Mouse (Mus musculus) embryonic facial prominence, embryonic 15.5 days (tissue): ENCODE measurements around the gene Mrpl12. TPM values are rescaled to one million over a fixed set of nuclear protein-coding genes. Genes with fewer than 3 reads are reported as not detected.

Experiments used
- ATAC-seq: fragments of 200-750 bp; cut with Nextera tagmentation; 2 replicates; pipeline ENCODE4 v1.8.0; 2017; ENCODE audit warnings: low read depth, moderate TSS enrichment; ENCODE audit not compliant: insufficient number of reproducible peaks, low FRiP score, low TSS enrichment
- H3K27ac ChIP-seq: fragments of 300-500 bp; sonication (generic); replicated peaks from 2 replicates; pipeline ENCODE4 v1.5.1; 2015; ENCODE audit warnings: mild to moderate bottlenecking, inconsistent platforms
- H3K27me3 ChIP-seq: fragments of 300-500 bp; sonication (generic); 2 replicates; pipeline ENCODE4 v1.6.1; 2015; ENCODE audit warnings: inconsistent platforms
- H3K36me3 ChIP-seq: fragments of 300-500 bp; sonication (generic); 2 replicates; pipeline ENCODE4 v1.6.1; 2015; ENCODE audit warnings: mild to moderate bottlenecking, inconsistent platforms
- H3K4me1 ChIP-seq: fragments of 300-500 bp; sonication (generic); 2 replicates; pipeline ENCODE4 v1.6.1; 2015; ENCODE audit warnings: inconsistent platforms
- H3K4me2 ChIP-seq: fragments of 300-500 bp; sonication (generic); replicated peaks from 2 replicates; pipeline ENCODE4 v1.6.1; 2015; ENCODE audit warnings: mild to moderate bottlenecking, inconsistent platforms
- H3K4me3 ChIP-seq: fragments of 300-500 bp; sonication (generic); replicated peaks from 2 replicates; pipeline ENCODE4 v1.5.1; 2015; ENCODE audit warnings: mild to moderate bottlenecking, inconsistent platforms
- H3K9ac ChIP-seq: fragments of 300-500 bp; sonication (generic); 2 replicates; pipeline ENCODE4 v1.6.1; 2015; ENCODE audit warnings: inconsistent platforms
- H3K9me3 ChIP-seq: fragments of 300-500 bp; sonication (generic); replicated peaks from 2 replicates; pipeline ENCODE4 v1.6.1; 2016; ENCODE audit warnings: inconsistent platforms
- WGBS: fragments of 180-500 bp; shearing (Covaris S2); methylation state at CpG from one replicate; pipeline ENCODE4 v1.1.7; 2015; 5-methylcytosine and 5-hydroxymethylcytosine counted together
- polyA plus RNA-seq: library from polyadenylated mRNA; unstranded; fragments of >200 nt; fragmentation: Nextera tagmentation; extraction: Ambion mirVana; gene quantifications from 2 replicates; pipeline ENCODE4 v1.2.1, GENCODE M21; 2015

The Mrpl12 gene
- polyA plus RNA-seq, 1 experiment from 2014 or later, result 118 TPM

- Histone ChIP-seq H3K9ac (no peak overlapping the region), H3K4me1 (peaks cover 9% of the 10 kb centered on the region), H3K27me3 (peaks cover 36% of the 10 kb centered on the region), H3K27ac (no peak overlapping the region), H3K9me3 (no peaks in the 10 kb centered on the region), H3K4me2 (no peak overlapping the region), H3K4me3 (no peak overlapping the region), H3K36me3 (no peaks in the 10 kb centered on the region)
- ATAC-seq, result no peak
- 77% methylated on average over 2 of the region's 2 CpGs for WGBS
Observed at GRCm38 (mm10) chr11:120525959-120526358, 41.5 kb downstream of the Mrpl12 start.

- no peak for ATAC-seq
- peaks cover 11% of the 10 kb centered on the region for H3K4me1 ChIP-seq
- no peak overlapping the region for H3K4me3 ChIP-seq
- no peak overlapping the region for H3K4me2 ChIP-seq
- 73% methylated on average over 9 of the region's 9 CpGs for WGBS
- H3K36me3 ChIP-seq, result no peaks in the 10 kb centered on the region
- peaks cover 55% of the 10 kb centered on the region for H3K27me3 ChIP-seq
- H3K9me3 ChIP-seq, result no peaks in the 10 kb centered on the region
- H3K27ac ChIP-seq, result no peak overlapping the region
- no peak overlapping the region for H3K9ac ChIP-seq
Observed at GRCm38 (mm10) chr11:120527690-120528354, 43.4 kb downstream of the Mrpl12 start.

- H3K27ac ChIP-seq, result no peak overlapping the region
- WGBS, result 41% methylated on average over 4 of the region's 4 CpGs
- no peak for ATAC-seq
- H3K36me3 ChIP-seq, result no peaks in the 10 kb centered on the region
- H3K27me3 ChIP-seq, result peaks cover 64% of the 10 kb centered on the region
- H3K9me3 ChIP-seq, result no peaks in the 10 kb centered on the region
- H3K4me3 ChIP-seq, result no peak overlapping the region
- no peak overlapping the region for H3K4me2 ChIP-seq
- peaks cover 11% of the 10 kb centered on the region for H3K4me1 ChIP-seq
- no peak overlapping the region for H3K9ac ChIP-seq
Observed at GRCm38 (mm10) chr11:120528903-120529302, 44.5 kb downstream of the Mrpl12 start.

GRCm38 (mm10) chr11:120530085-120530964 lies 45.9 kb downstream of the Mrpl12 start, which contains the start of gene Gcgr:
Gene Gcgr (plus strand): TSS chr11:120530699.
- Histone ChIP-seq H3K4me1 (peaks cover 11% of the 10 kb centered on the region), H3K27ac (no peak within 1 kb of the TSS), H3K9ac (peak within 1 kb of the TSS; percentile 28; the same call in 1 of the 2 replicates), H3K4me3 (peak within 1 kb of the TSS; percentile 46), H3K9me3 (no peaks in the 10 kb centered on the region), H3K27me3 (peaks cover 66% of the 10 kb centered on the region), H3K36me3 (no peaks in the 10 kb centered on the region), H3K4me2 (peak within 1 kb of the TSS; percentile 84)
- ATAC-seq, result peak; percentile 53; the same call in 1 of the 2 replicates
- WGBS, result 7% methylated on average over 55 of the region's 62 CpGs

DNA sequence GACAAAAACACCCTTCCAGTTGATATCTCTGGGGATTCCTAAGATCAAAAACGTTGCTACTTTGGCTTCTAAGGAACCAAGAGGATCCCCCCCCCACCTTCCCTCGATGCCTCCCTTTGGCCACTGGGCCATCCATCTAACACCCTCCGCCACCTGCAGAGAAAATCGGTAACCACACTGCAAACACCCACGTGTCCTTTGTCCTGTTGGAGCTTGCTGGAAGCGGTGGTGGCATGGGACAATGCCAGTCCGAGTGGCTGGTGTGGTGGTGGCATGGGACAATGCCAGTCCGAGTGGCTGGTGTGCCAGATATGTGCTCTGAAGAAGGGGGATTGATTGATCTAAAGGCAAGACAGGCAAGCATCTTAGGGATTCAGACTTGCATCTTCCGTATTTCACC lies 47.2 kb downstream of the Mrpl12 start:
- H3K27ac ChIP-seq, result no peak overlapping the region
- H3K4me1 ChIP-seq, result peaks cover 11% of the 10 kb centered on the region
- H3K27me3 ChIP-seq, result peaks cover 66% of the 10 kb centered on the region
- no peak for ATAC-seq
- H3K9ac ChIP-seq, result no peak overlapping the region
- no peak overlapping the region for H3K4me2 ChIP-seq
- H3K36me3 ChIP-seq, result no peaks in the 10 kb centered on the region
- H3K9me3 ChIP-seq, result no peaks in the 10 kb centered on the region
- 32% methylated on average over 9 of the region's 9 CpGs for WGBS
- H3K4me3 ChIP-seq, result no peak overlapping the region

- no peak for ATAC-seq
- peaks cover 49% of the 10 kb centered on the region for H3K27me3 ChIP-seq
Observed at GRCm38 (mm10) chr11:120534093-120534492, 49.7 kb downstream of the Mrpl12 start.

DNA sequence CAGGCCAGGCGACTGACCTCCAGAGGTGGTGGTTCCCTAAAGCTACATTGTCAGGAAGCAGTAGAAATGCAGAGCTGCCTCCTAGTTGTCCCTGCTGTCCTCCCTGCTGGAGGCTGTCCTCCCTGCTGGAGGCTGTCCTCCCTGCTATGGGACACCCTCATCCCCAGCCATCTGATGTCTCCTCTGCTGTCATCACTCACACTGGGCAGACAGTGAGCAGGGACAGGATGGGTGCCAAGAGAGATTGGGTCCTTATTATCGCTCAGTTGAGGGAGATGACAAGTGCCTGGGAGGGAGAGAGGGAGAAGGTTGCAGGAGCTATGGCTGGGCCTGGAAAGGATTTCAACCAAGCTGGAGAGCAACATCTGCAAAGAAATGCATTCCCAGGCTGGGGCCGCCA lies 50.7 kb downstream of the Mrpl12 start:
- H3K4me3 ChIP-seq, result no peak overlapping the region
- H3K9ac ChIP-seq, result no peak overlapping the region
- H3K4me1 ChIP-seq, result peaks cover 30% of the 10 kb centered on the region
- no peak overlapping the region for H3K27ac ChIP-seq
- WGBS, result 70% methylated on average over 3 of the region's 3 CpGs
- no peaks in the 10 kb centered on the region for H3K9me3 ChIP-seq
- no peak overlapping the region for H3K4me2 ChIP-seq
- H3K36me3 ChIP-seq, result no peaks in the 10 kb centered on the region
- peaks cover 38% of the 10 kb centered on the region for H3K27me3 ChIP-seq
- ATAC-seq, result no peak

More at GRCm38 (mm10) chr11:120534093-120534492, 49.7 kb downstream of the Mrpl12 start:
- H3K36me3 ChIP-seq, result no peaks in the 10 kb centered on the region
- H3K4me2 ChIP-seq, result no peak overlapping the region
- WGBS, result 83% methylated on average over 8 of the region's 8 CpGs
- H3K9me3 ChIP-seq, result no peaks in the 10 kb centered on the region
- H3K4me1 ChIP-seq, result peaks cover 20% of the 10 kb centered on the region
- H3K27ac ChIP-seq, result no peak overlapping the region
- H3K4me3 ChIP-seq, result no peak overlapping the region
- H3K9ac ChIP-seq, result no peak overlapping the region

GRCm38 (mm10) chr11:120535804-120536203 lies 51.4 kb downstream of the Mrpl12 start:
- no peak for ATAC-seq
- Histone ChIP-seq H3K9me3 (no peaks in the 10 kb centered on the region), H3K4me1 (peaks cover 25% of the 10 kb centered on the region), H3K4me3 (no peak overlapping the region), H3K27me3 (peaks cover 32% of the 10 kb centered on the region), H3K4me2 (no peak overlapping the region), H3K9ac (no peak overlapping the region), H3K27ac (no peak overlapping the region), H3K36me3 (no peaks in the 10 kb centered on the region)
- 66% methylated on average over 3 of the region's 3 CpGs for WGBS

- H3K27me3 ChIP-seq, result peaks cover 5% of the 10 kb centered on the region
- peaks cover 18% of the 10 kb centered on the region for H3K36me3 ChIP-seq
- no peaks in the 10 kb centered on the region for H3K9me3 ChIP-seq
- WGBS, result 58% methylated on average over 3 of the region's 3 CpGs
- no peak overlapping the region for H3K4me2 ChIP-seq
- ATAC-seq, result no peak
- H3K27ac ChIP-seq, result no peak overlapping the region
- H3K4me3 ChIP-seq, result no peak overlapping the region
- peaks cover 22% of the 10 kb centered on the region for H3K4me1 ChIP-seq
- H3K9ac ChIP-seq, result no peak overlapping the region
Observed at GRCm38 (mm10) chr11:120538485-120538884, 54.1 kb downstream of the Mrpl12 start.
